Mouse (Mus musculus): ENCODE data around the gene Apoh. TPM values are rescaled to one million over a fixed set of nuclear protein-coding genes. Genes with fewer than 3 reads are reported as not detected.
A peak's percentile ranks its signal among the peaks of the same experiment; 100 is the strongest.

Gene Apoh
- polyA plus RNA-seq, 1 experiment from 2014 or later = not detected

DNA sequence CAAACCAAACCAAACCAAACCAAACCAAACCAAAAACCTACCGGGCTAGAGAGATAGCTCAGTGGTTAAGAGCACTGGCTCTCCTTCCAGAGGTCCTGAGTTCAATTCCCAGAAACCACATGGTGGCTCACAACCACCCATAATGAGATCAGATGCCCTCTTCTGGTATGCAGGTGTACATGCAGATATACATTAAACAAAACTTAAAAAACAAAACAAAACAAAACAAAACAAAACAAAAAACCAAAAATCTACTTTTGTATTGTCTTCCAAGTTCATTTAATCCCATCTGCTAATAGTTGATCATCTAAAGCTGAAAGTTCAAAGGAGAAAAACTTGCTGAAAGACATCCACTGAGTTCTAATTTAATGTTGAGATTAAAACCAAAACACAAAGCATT is 73.2 kb downstream of the Apoh start:
- no peak overlapping the region for H3K27ac ChIP-seq (replicated peaks; ENCODE audit: low read depth, low read length)
- H3K9me3 ChIP-seq (ENCODE audit: control insufficient read depth, low read length) = no peaks in the 10 kb centered on the region
- no peak overlapping the region for H3K4me2 ChIP-seq (ENCODE audit: low read depth, severe bottlenecking)
- WGBS = 87% methylated on average over 1 of the region's 1 CpGs
- no peak for DNase-seq (ENCODE audit: low spot score)
- ATAC-seq (ENCODE audit: insufficient number of reproducible peaks, low FRiP score, low TSS enrichment, low read depth) = no peak
- H3K4me1 ChIP-seq (ENCODE audit: control insufficient read depth, insufficient read depth, low read length) = no peaks in the 10 kb centered on the region
- H3K27me3 ChIP-seq (ENCODE audit: control insufficient read depth, insufficient read depth, low read length) = no peaks in the 10 kb centered on the region
- H3K36me3 ChIP-seq (ENCODE audit: control insufficient read depth, insufficient read depth, low read length) = no peaks in the 10 kb centered on the region
- no peak overlapping the region for H3K4me3 ChIP-seq (ENCODE audit: low read depth, low read length)
- H3K9ac ChIP-seq (ENCODE audit: low read length) = no peak overlapping the region

- no peaks in the 10 kb centered on the region for H3K4me1 ChIP-seq (ENCODE audit: control insufficient read depth, insufficient read depth, low read length)
- no peak for DNase-seq (ENCODE audit: low spot score)
- ATAC-seq (ENCODE audit: insufficient number of reproducible peaks, low FRiP score, low TSS enrichment, low read depth) = no peak; the same call in 1 of the 2 replicates
Observed at GRCm38 (mm10) chr11:108418540-108418939, 75.4 kb downstream of the Apoh start.

DNA sequence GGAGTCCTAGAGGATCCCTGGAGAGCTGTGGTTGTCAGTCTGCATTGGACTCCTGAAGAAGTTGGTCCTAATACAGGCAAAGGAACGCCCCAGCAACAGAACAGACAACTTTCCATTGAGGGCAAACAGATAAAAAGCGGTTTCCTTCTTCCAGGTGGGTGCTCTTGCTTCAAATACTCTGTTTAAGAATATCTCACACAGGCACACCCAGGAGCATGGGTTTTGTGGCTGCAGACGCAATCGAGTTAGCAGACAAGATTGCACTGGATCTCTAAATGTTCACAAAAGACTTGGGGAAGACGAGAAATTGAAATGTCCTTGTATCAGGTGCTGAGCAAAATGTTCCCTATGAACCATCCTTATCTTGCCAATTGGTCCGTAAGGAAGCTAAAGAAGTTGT is 76.1 kb downstream of the Apoh start:
- no peak overlapping the region for H3K4me2 ChIP-seq (ENCODE audit: low read depth, severe bottlenecking)
- H3K9me3 ChIP-seq (ENCODE audit: control insufficient read depth, low read length) = no peaks in the 10 kb centered on the region
- no peak overlapping the region for H3K27ac ChIP-seq (replicated peaks; ENCODE audit: low read depth, low read length)
- ATAC-seq (ENCODE audit: insufficient number of reproducible peaks, low FRiP score, low TSS enrichment, low read depth) (no peak), DNase-seq (ENCODE audit: low spot score) (no peak)
- H3K36me3 ChIP-seq (ENCODE audit: control insufficient read depth, insufficient read depth, low read length) = no peaks in the 10 kb centered on the region
- no peak overlapping the region for H3K9ac ChIP-seq (ENCODE audit: low read length)
- H3K27me3 ChIP-seq (ENCODE audit: control insufficient read depth, insufficient read depth, low read length) = no peaks in the 10 kb centered on the region
- H3K4me3 ChIP-seq (ENCODE audit: low read depth, low read length) = no peak overlapping the region
- 90% methylated on average over 6 of the region's 6 CpGs for WGBS
- peaks cover 3% of the 10 kb centered on the region; the same call in 1 of the 2 replicates for H3K4me1 ChIP-seq (ENCODE audit: control insufficient read depth, insufficient read depth, low read length)

More at GRCm38 (mm10) chr11:108418540-108418939, 75.4 kb downstream of the Apoh start:
- H3K27me3 ChIP-seq (ENCODE audit: control insufficient read depth, insufficient read depth, low read length) = no peaks in the 10 kb centered on the region
- H3K9me3 ChIP-seq (ENCODE audit: control insufficient read depth, low read length) = no peaks in the 10 kb centered on the region
- no peaks in the 10 kb centered on the region for H3K36me3 ChIP-seq (ENCODE audit: control insufficient read depth, insufficient read depth, low read length)
- H3K27ac ChIP-seq (replicated peaks; ENCODE audit: low read depth, low read length) = no peak overlapping the region
- H3K4me2 ChIP-seq (ENCODE audit: low read depth, severe bottlenecking) = no peak overlapping the region
- WGBS = 57% methylated on average over 1 of the region's 1 CpGs
- H3K4me3 ChIP-seq (ENCODE audit: low read depth, low read length) = no peak overlapping the region
- no peak overlapping the region for H3K9ac ChIP-seq (ENCODE audit: low read length)

DNA sequence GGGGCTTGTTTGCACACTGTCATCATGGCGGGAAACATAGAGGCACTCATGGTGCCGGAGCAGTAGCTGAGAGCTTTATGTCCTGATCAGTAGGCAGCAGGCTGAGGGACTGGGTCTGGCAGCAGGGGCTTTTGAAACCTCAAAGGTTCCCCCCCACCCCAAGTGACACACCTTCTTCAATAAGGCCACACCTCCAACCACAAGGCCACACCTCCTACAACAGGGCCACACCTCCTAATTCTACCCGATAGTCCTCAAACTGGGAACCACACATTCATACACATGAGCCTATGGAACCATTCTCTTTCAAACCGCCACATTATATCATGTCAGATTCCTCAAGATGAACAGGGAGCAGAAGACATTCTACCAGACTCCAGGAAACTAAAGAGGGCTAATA is 77.6 kb downstream of the Apoh start:
- 80% methylated on average over 4 of the region's 4 CpGs for WGBS
- no peaks in the 10 kb centered on the region for H3K27me3 ChIP-seq (ENCODE audit: control insufficient read depth, insufficient read depth, low read length)
- H3K36me3 ChIP-seq (ENCODE audit: control insufficient read depth, insufficient read depth, low read length) = no peaks in the 10 kb centered on the region
- no peak overlapping the region for H3K4me2 ChIP-seq (ENCODE audit: low read depth, severe bottlenecking)
- H3K4me1 ChIP-seq (ENCODE audit: control insufficient read depth, insufficient read depth, low read length) = peaks cover 4% of the 10 kb centered on the region; the same call in 1 of the 2 replicates
- H3K4me3 ChIP-seq (ENCODE audit: low read depth, low read length) = no peak overlapping the region
- H3K27ac ChIP-seq (replicated peaks; ENCODE audit: low read depth, low read length) = no peak overlapping the region
- H3K9me3 ChIP-seq (ENCODE audit: control insufficient read depth, low read length) = no peaks in the 10 kb centered on the region
- no peak overlapping the region for H3K9ac ChIP-seq (ENCODE audit: low read length)
- DNase-seq (ENCODE audit: low spot score) (no peak), ATAC-seq (ENCODE audit: insufficient number of reproducible peaks, low FRiP score, low TSS enrichment, low read depth) (no peak)

DNA sequence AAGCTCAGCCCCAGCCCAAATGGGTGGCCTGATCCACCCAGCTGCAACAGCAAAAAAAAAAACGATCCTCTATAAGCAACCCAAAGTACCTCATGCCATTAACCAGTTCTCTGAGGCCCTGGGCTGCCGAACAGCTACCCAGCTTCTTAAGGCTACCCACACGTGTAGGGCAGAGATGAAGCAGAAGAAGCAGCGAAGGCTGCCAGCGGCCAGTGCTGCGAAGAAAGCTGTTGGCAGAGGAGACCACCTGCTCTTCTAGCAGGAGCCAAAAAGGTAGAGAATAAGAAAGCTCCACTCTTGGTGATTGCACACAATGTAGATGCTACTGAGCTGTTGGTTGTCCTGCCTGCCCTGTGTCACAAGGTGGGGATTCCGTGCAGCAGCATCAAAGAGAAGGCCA is 80.1 kb downstream of the Apoh start:
- DNase-seq (ENCODE audit: low spot score) (no peak), ATAC-seq (ENCODE audit: insufficient number of reproducible peaks, low FRiP score, low TSS enrichment, low read depth) (no peak)
- H3K27me3 ChIP-seq (ENCODE audit: control insufficient read depth, insufficient read depth, low read length) = no peaks in the 10 kb centered on the region
- H3K9me3 ChIP-seq (ENCODE audit: control insufficient read depth, low read length) = no peaks in the 10 kb centered on the region
- H3K36me3 ChIP-seq (ENCODE audit: control insufficient read depth, insufficient read depth, low read length) = no peaks in the 10 kb centered on the region
- no peak overlapping the region for H3K9ac ChIP-seq (ENCODE audit: low read length)
- H3K27ac ChIP-seq (replicated peaks; ENCODE audit: low read depth, low read length) = no peak overlapping the region
- no peak overlapping the region for H3K4me3 ChIP-seq (ENCODE audit: low read depth, low read length)
- H3K4me2 ChIP-seq (ENCODE audit: low read depth, severe bottlenecking) = no peak overlapping the region
- H3K4me1 ChIP-seq (ENCODE audit: control insufficient read depth, insufficient read depth, low read length) = peaks cover 4% of the 10 kb centered on the region; the same call in 1 of the 2 replicates
- WGBS = 63% methylated on average over 7 of the region's 7 CpGs

DNA sequence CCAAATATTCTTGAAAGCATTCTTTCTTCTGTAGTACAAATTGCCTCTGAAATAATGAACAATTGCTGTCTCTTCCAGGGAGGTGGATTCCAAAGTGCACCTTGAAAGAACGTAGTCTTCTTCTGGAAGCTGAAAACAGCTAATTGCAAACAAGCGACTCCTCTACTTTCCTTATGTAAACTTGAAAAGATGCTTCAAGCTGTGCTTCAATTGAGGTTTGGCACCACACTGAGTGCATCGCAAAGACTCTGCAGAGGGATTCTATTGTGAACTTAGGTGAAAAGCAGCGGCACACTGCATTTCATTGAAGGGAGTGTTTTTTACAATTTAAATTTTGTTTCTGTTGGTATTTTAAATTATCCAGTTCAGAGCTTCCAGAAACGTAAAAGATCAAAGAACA is 81.0 kb downstream of the Apoh start:
- peak overlapping the region; percentile 66 for H3K4me2 ChIP-seq (ENCODE audit: low read depth, severe bottlenecking)
- no peak for DNase-seq (ENCODE audit: low spot score)
- 5% methylated on average over 5 of the region's 5 CpGs for WGBS
- no peaks in the 10 kb centered on the region for H3K27me3 ChIP-seq (ENCODE audit: control insufficient read depth, insufficient read depth, low read length)
- no peak for ATAC-seq (ENCODE audit: insufficient number of reproducible peaks, low FRiP score, low TSS enrichment, low read depth)
- no peaks in the 10 kb centered on the region for H3K36me3 ChIP-seq (ENCODE audit: control insufficient read depth, insufficient read depth, low read length)
- H3K4me3 ChIP-seq (ENCODE audit: low read depth, low read length) = peak overlapping the region; percentile 65
- H3K9me3 ChIP-seq (ENCODE audit: control insufficient read depth, low read length) = no peaks in the 10 kb centered on the region
- peaks cover 4% of the 10 kb centered on the region; the same call in 1 of the 2 replicates for H3K4me1 ChIP-seq (ENCODE audit: control insufficient read depth, insufficient read depth, low read length)
- H3K27ac ChIP-seq (replicated peaks; ENCODE audit: low read depth, low read length) = no peak overlapping the region
- peak overlapping the region; percentile 37; the same call in 1 of the 2 replicates for H3K9ac ChIP-seq (ENCODE audit: low read length)

DNA sequence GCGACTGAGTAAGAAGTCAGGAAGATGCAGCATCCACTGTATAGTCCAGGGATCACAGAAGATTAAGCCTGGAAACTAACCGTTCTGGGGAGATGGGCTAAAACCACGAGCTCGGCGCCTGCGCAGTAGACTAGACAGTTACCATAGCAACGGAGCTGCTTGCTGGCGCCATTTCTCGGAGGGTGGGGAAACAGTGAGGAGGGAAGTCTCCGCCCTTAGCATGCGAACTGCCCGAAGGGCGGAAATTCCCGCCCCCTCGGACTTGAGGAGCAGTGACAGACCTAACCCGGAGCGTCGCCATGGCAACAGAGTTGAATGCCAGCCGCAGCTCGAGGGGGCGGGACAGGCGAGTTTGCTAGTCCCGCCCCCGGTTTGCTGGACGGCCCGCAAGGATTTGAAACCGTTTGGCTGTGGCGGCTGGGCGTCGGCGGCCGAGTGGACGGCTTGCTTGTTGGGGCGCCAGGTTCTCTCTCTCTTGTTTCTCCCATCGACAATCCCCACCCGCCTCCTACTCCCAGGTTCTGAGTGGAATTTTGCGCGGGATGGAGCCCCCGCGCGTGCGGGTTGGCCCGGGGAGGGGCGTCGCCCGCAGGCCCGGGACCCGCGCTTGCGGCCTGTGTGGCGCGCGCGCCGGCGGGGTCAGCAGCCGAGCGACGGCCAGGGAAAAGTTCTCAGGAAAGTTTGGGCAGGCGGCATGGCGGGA is 81.9 kb downstream of the Apoh start, which contains the start of gene Cep112:
TSS of gene Cep112 (plus strand) at position 304 of the 703 bp plus-strand sequence.
- WGBS = under 1% methylated on average over 60 of the region's 61 CpGs
- H3K27me3 ChIP-seq (ENCODE audit: control insufficient read depth, insufficient read depth, low read length) = no peaks in the 10 kb centered on the region
- H3K4me2 ChIP-seq (ENCODE audit: low read depth, severe bottlenecking) = peak within 1 kb of the TSS; percentile 66
- H3K36me3 ChIP-seq (ENCODE audit: control insufficient read depth, insufficient read depth, low read length) = no peaks in the 10 kb centered on the region
- H3K4me1 ChIP-seq (ENCODE audit: control insufficient read depth, insufficient read depth, low read length) = peaks cover 4% of the 10 kb centered on the region; the same call in 1 of the 2 replicates
- DNase-seq (ENCODE audit: low spot score) = peak; percentile 97
- H3K9ac ChIP-seq (ENCODE audit: low read length) = peak within 1 kb of the TSS; percentile 90
- H3K9me3 ChIP-seq (ENCODE audit: control insufficient read depth, low read length) = no peaks in the 10 kb centered on the region
- H3K27ac ChIP-seq (replicated peaks; ENCODE audit: low read depth, low read length) = no peak within 1 kb of the TSS
- peak within 1 kb of the TSS; percentile 65 for H3K4me3 ChIP-seq (ENCODE audit: low read depth, low read length)
- ATAC-seq (ENCODE audit: insufficient number of reproducible peaks, low FRiP score, low TSS enrichment, low read depth) = peak; percentile 97

DNA sequence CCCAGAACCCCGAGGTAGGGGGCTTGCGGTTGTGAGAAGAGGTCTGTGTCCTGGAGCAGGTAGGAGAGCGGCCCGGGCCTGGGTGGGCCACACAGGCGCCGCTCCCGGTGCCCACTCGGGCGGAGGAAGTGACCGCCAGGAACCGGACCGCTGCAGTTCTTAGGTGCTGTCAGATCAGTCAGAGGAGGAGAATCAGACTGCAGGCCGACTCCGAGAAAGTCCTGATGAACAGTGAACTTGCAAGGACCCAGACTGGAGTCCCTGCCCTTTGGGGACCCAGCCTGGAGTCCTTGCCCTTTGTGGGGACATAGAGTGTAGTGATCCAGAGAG is 82.4 kb downstream of the Apoh start:
- Histone ChIP-seq H3K36me3 (ENCODE audit: control insufficient read depth, insufficient read depth, low read length) (no peaks in the 10 kb centered on the region), H3K4me2 (ENCODE audit: low read depth, severe bottlenecking) (peak overlapping the region; percentile 66), H3K27ac (replicated peaks; ENCODE audit: low read depth, low read length) (no peak overlapping the region), H3K4me1 (ENCODE audit: control insufficient read depth, insufficient read depth, low read length) (peaks cover 4% of the 10 kb centered on the region; the same call in 1 of the 2 replicates), H3K9me3 (ENCODE audit: control insufficient read depth, low read length) (no peaks in the 10 kb centered on the region), H3K9ac (ENCODE audit: low read length) (peak overlapping the region; percentile 90), H3K4me3 (ENCODE audit: low read depth, low read length) (peak overlapping the region; percentile 65), H3K27me3 (ENCODE audit: control insufficient read depth, insufficient read depth, low read length) (no peaks in the 10 kb centered on the region)
- ATAC-seq (ENCODE audit: insufficient number of reproducible peaks, low FRiP score, low TSS enrichment, low read depth) (peak; percentile 1; the same call in 1 of the 2 replicates), DNase-seq (ENCODE audit: low spot score) (no peak)
- 6% methylated on average over 14 of the region's 14 CpGs for WGBS
